Comparison of ENCODE assay signal across 8 mouse cellular contexts in the genomic region with DNA sequence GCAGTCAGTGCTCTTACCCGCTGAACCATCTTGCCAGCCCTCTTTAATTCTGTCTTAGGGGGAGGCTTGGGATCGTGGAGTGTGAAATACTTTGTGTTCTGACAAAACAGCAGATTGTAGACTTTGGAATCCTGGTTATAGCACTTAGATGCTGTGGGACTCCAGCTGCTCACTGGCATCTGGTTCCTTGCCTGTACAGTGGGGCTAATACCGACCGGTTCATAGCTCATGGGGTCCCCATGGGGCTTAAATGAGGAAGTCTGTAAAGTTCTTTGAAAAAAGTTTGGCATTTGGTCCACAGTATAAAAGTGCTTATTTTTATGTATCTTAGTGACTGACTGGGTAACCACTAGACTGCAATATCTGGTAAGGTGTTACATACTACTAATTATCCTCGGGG. TPM values are rescaled to one million over a fixed set of nuclear protein-coding genes. Genes with fewer than 3 reads are reported as not detected.
DNase-seq lines count a peak whose midpoint lies in the region; ATAC-seq and TF ChIP-seq lines count a peak whose summit lies in the region.

No protein-coding gene starts in this region.

- ATAC-seq in embryonic facial prominence, embryonic 15.5 days (ENCODE audit: insufficient number of reproducible peaks, low FRiP score, low TSS enrichment, low read depth): no peak
- no peak for ATAC-seq in neural tube, embryonic 15.5 days (ENCODE audit: low FRiP score)

- no peaks in the 10 kb centered on the region for H3K9me3 ChIP-seq in embryonic facial prominence, embryonic 15.5 days (replicated peaks)
- H3K9me3 ChIP-seq in limb, embryonic 10.5 days (replicated peaks): no peaks in the 10 kb centered on the region
- no peaks in the 10 kb centered on the region for H3K9me3 ChIP-seq in neural tube, embryonic 15.5 days (replicated peaks)

- H3K4me3 ChIP-seq in layer of hippocampus, adult 2 months: peak overlapping the region; percentile 80
- H3K4me3 ChIP-seq in embryonic facial prominence, embryonic 15.5 days (replicated peaks): peak overlapping the region; percentile 95
- H3K4me3 ChIP-seq in limb, embryonic 10.5 days: peak overlapping the region; percentile 86
- 0 out of 2 replicates have a peak overlapping the region, but pooled peaks have one; percentile 8 for H3K4me3 ChIP-seq in neural tube, embryonic 15.5 days (replicated peaks)

- no peak overlapping the region for H3K27ac ChIP-seq in layer of hippocampus, adult 2 months
- no peak overlapping the region for H3K27ac ChIP-seq in embryonic facial prominence, embryonic 15.5 days (replicated peaks)
- no peak overlapping the region for H3K27ac ChIP-seq in limb, embryonic 10.5 days
- no peak overlapping the region for H3K27ac ChIP-seq in neural tube, embryonic 15.5 days (replicated peaks)

- WGBS in embryonic facial prominence, embryonic 15.5 days: 48% methylated on average over 5 of the region's 5 CpGs
- 81% methylated on average over 5 of the region's 5 CpGs for WGBS in limb, embryonic 10.5 days
- 61% methylated on average over 5 of the region's 5 CpGs for WGBS in neural tube, embryonic 15.5 days

- peak overlapping the region; percentile 86 for H3K4me2 ChIP-seq in embryonic facial prominence, embryonic 15.5 days (replicated peaks)
- peak overlapping the region; percentile 98 for H3K4me2 ChIP-seq in neural tube, embryonic 15.5 days

- H3K4me1 ChIP-seq in embryonic facial prominence, embryonic 15.5 days: peaks cover 32% of the 10 kb centered on the region
- peaks cover 38% of the 10 kb centered on the region for H3K4me1 ChIP-seq in limb, embryonic 10.5 days
- peaks cover 52% of the 10 kb centered on the region for H3K4me1 ChIP-seq in neural tube, embryonic 15.5 days

- intact Hi-C loops in left cerebral cortex, postnatal 36 days (cut with DNase I): loop anchor here (10.0 kb wide), 1 partner anchor 479 kb away; the partner anchor contains the start of gene Snrpe

- no peaks in the 10 kb centered on the region for H3K27me3 ChIP-seq in embryonic facial prominence, embryonic 15.5 days
- no peaks in the 10 kb centered on the region for H3K27me3 ChIP-seq in limb, embryonic 10.5 days (ENCODE audit: low read depth, poor library complexity, severe bottlenecking)
- no peaks in the 10 kb centered on the region for H3K27me3 ChIP-seq in neural tube, embryonic 15.5 days (replicated peaks)

- TF ChIP-seq CTCF in layer of hippocampus, adult 2 months (conservative IDR thresholded peaks at IDR 0.05): no peak

- peaks cover 47% of the 10 kb centered on the region for H3K36me3 ChIP-seq in embryonic facial prominence, embryonic 15.5 days
- H3K36me3 ChIP-seq in limb, embryonic 10.5 days: peaks cover 83% of the 10 kb centered on the region
- peaks cover 38% of the 10 kb centered on the region for H3K36me3 ChIP-seq in neural tube, embryonic 15.5 days

- DNase-seq in layer of hippocampus, adult 2 months (ENCODE audit: low spot score in 2 of 2): no peak
- no peak for DNase-seq in layer of hippocampus, postnatal 36 days
- DNase-seq in limb, embryonic 10.5 days (ENCODE audit: low spot score): no peak
- DNase-seq in left cerebral cortex, postnatal 36 days (ENCODE audit: low spot score in 2 of 2): no peak
- no peak for DNase-seq in right cerebral cortex, postnatal 36 days (ENCODE audit: low spot score in 2 of 2)
- no peak for DNase-seq in layer of hippocampus, adult 9-11 months

- H3K9ac ChIP-seq in embryonic facial prominence, embryonic 15.5 days: no peak overlapping the region
- H3K9ac ChIP-seq in neural tube, embryonic 15.5 days (replicated peaks): no peak overlapping the region

RNA-seq across cellular contexts. Expression of gene Ppp1r15b, which starts 4.9 kb away (rescaled TPM):
- total RNA-seq in layer of hippocampus, adult 2 months (2021): 10 to 100 TPM; 38.5 to 39.8 TPM
- 10 to 100 TPM; 42.5 to 44.2 TPM for total RNA-seq in layer of hippocampus, postnatal 36 days (2021)
- polyA plus RNA-seq in embryonic facial prominence, embryonic 15.5 days (2015; fragmentation: Nextera tagmentation; extraction: Ambion mirVana): 34.8 and 35.6 TPM in 2 replicates
- 52.3 and 52.7 TPM in 2 replicates for polyA plus RNA-seq in limb, embryonic 10.5 days (2016; fragmentation: Nextera tagmentation; extraction: Ambion mirVana)
- polyA plus RNA-seq in neural tube, embryonic 15.5 days (2015; fragmentation: Nextera tagmentation; extraction: Ambion mirVana): 23.4 and 25.4 TPM in 2 replicates
- 10 to 100 TPM; 41.7 to 42.4 TPM for total RNA-seq in left cerebral cortex, postnatal 36 days (2021)

RNA-seq across cellular contexts. Expression of gene Plekha6, which starts 28.2 kb away (rescaled TPM):
- total RNA-seq in layer of hippocampus, adult 2 months (2021): 10 to 100 TPM; 47.6 to 55.0 TPM
- 10 to 100 TPM; 48.4 to 51.8 TPM for total RNA-seq in layer of hippocampus, postnatal 36 days (2021)
- 7.2 and 7.8 TPM in 2 replicates for polyA plus RNA-seq in embryonic facial prominence, embryonic 15.5 days (2015; fragmentation: Nextera tagmentation; extraction: Ambion mirVana)
- 1.4 and 2.3 TPM in 2 replicates for polyA plus RNA-seq in limb, embryonic 10.5 days (2016; fragmentation: Nextera tagmentation; extraction: Ambion mirVana)
- polyA plus RNA-seq in neural tube, embryonic 15.5 days (2015; fragmentation: Nextera tagmentation; extraction: Ambion mirVana): 17.1 and 20.5 TPM in 2 replicates
- 10 to 100 TPM; 66.5 to 87.4 TPM for total RNA-seq in left cerebral cortex, postnatal 36 days (2021)

Comparison
In these comparisons a context has a peak if more than half of its experiments do, and no peak if none do; other contexts are left out.
1. H3K4me3 ChIP-seq: peak in every context shown above with its lines; median percentile 95 in embryonic facial prominence, embryonic 15.5 days; 86 in limb, embryonic 10.5 days; 80 in layer of hippocampus, adult 2 months; 8 in neural tube, embryonic 15.5 days.